Mouse (Mus musculus): ENCODE measurements around the gene Immp2l. TPM values are rescaled to one million over a fixed set of nuclear protein-coding genes. Genes with fewer than 3 reads are reported as not detected.
A peak's percentile ranks its signal among the peaks of the same experiment; 100 is the strongest.
"Not testable (repeated sequence)": the region's sequence is repeated elsewhere in the genome, so short reads cannot be mapped to it uniquely, and the experiment has no call there.

Immp2l gene
- polyA plus RNA-seq, 1 experiment from 2014 or later: 6.5 TPM

DNA sequence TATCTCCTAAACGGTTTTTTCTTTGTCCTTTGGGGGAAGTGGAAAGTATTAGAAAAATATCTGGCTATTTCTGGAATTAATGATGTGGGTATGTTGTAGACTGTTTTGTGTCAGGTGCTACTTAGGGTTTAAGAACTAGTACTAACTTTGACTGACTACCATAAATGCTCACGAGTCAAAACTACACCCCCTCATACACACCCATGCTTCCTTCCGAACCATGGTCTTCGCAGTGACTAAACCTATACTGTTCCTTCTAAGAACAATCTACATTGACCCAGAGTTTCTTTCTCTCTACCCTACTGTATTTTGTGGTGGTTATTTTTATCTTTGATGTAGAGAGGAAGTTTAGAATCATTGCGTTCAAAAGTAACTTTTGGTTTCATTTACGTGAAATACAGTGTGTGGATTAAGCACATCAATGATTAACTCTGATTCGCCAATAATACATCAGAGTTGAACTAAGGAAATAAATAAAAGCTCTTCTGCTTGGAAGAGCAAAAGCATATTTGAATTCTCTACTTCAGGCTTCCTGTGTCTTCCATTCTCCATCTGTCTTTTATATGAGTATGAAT lies 828.1 kb downstream of the Immp2l start:
- H3K4me3 ChIP-seq (ENCODE audit: low read length): no peak overlapping the region
- H3K36me3 ChIP-seq (ENCODE audit: control insufficient read depth, insufficient read depth, low read length): no peaks in the 10 kb centered on the region
- H3K27me3 ChIP-seq (replicated peaks; ENCODE audit: control insufficient read depth, insufficient read depth, low read length): no peaks in the 10 kb centered on the region
- no peak overlapping the region for H3K9ac ChIP-seq (ENCODE audit: low read depth, low read length)
- no peaks in the 10 kb centered on the region for H3K9me3 ChIP-seq (ENCODE audit: control insufficient read depth, low read length)
- no peak overlapping the region for H3K4me2 ChIP-seq (ENCODE audit: low read length)
- no peaks in the 10 kb centered on the region for H3K4me1 ChIP-seq (ENCODE audit: control insufficient read depth, insufficient read depth, low read depth, low read length)
- no peak for ATAC-seq
- 91% methylated on average over 7 of the region's 7 CpGs for WGBS
- H3K27ac ChIP-seq (ENCODE audit: low read depth, low read length): no peak overlapping the region

DNA sequence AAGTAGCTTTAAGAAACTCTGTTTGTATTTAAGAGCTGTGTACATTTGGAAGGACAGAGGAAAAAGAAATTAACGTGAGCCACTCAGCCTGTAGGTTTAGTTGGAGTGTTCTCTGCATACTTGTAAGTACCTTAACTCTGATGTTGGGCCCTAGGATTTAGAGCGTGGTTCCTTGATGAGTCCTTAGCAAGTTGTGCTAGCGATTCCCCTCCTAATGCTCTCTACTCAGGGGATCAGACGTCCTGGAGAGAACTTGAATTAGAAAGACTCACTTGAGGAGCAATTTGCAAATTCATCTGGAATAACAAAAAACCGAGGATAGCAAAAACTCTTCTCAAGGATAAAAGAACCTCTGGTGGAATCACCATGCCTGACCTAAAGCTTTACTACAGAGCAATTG lies 835.8 kb downstream of the Immp2l start:
- H3K36me3 ChIP-seq (ENCODE audit: control insufficient read depth, insufficient read depth, low read length); ATAC-seq; H3K4me2 ChIP-seq (ENCODE audit: low read length); H3K4me1 ChIP-seq (ENCODE audit: control insufficient read depth, insufficient read depth, low read depth, low read length); H3K27ac ChIP-seq (ENCODE audit: low read depth, low read length); H3K9me3 ChIP-seq (ENCODE audit: control insufficient read depth, low read length); H3K4me3 ChIP-seq (ENCODE audit: low read length); H3K9ac ChIP-seq (ENCODE audit: low read depth, low read length); H3K27me3 ChIP-seq (replicated peaks; ENCODE audit: control insufficient read depth, insufficient read depth, low read length): not testable (repeated sequence)
- 49% methylated on average over 5 of the region's 5 CpGs for whole genome bisulfite sequencing

DNA sequence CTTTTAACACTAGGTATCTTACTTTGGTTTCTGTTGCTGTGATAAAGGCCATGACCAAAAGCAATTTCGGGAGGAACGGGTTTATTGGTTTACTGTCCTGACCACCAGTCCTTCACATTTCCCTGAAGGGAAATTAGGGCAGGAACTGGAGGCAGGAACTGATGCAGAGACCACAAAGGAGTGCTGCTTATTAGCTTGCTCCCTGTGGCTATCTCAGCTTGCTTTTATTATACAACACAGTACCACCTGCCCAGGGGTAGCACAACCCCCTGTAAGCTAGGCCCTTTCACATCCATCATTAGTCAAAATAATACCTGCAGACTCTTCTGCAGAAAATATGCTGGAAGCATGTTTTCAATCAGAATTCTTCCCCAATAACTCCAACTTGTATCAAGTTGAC lies 844.4 kb downstream of the Immp2l start:
- ATAC-seq: no peak
- Histone ChIP-seq H3K4me2 (ENCODE audit: low read length) (no peak overlapping the region), H3K27me3 (replicated peaks; ENCODE audit: control insufficient read depth, insufficient read depth, low read length) (no peaks in the 10 kb centered on the region), H3K4me3 (ENCODE audit: low read length) (no peak overlapping the region), H3K27ac (ENCODE audit: low read depth, low read length) (no peak overlapping the region), H3K4me1 (ENCODE audit: control insufficient read depth, insufficient read depth, low read depth, low read length) (no peaks in the 10 kb centered on the region), H3K36me3 (ENCODE audit: control insufficient read depth, insufficient read depth, low read length) (no peaks in the 10 kb centered on the region), H3K9me3 (ENCODE audit: control insufficient read depth, low read length) (peaks cover 4% of the 10 kb centered on the region), H3K9ac (ENCODE audit: low read depth, low read length) (no peak overlapping the region)
- WGBS: 91% methylated on average over 2 of the region's 2 CpGs

DNA sequence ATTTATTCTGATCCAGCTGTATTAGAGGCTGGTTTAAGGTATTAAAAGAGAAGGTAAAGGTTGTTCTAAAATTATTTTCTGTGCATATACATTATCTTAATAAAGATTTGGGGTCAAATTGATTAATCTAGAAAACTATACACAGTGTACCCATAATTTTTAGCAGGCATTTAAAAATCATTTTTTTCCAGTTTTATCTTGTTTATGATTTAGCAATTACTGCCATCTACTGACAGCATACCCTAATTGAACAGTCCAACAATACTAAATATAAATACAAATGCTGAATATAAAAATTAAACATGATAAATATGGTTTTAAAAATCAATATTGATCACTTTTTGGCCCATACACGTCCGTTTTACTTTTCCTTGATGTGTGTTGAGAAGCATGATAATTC lies 850.1 kb downstream of the Immp2l start:
- Histone ChIP-seq H3K9ac (ENCODE audit: low read depth, low read length) (no peak overlapping the region), H3K4me1 (ENCODE audit: control insufficient read depth, insufficient read depth, low read depth, low read length) (no peaks in the 10 kb centered on the region), H3K4me2 (ENCODE audit: low read length) (no peak overlapping the region), H3K27me3 (replicated peaks; ENCODE audit: control insufficient read depth, insufficient read depth, low read length) (no peaks in the 10 kb centered on the region), H3K9me3 (ENCODE audit: control insufficient read depth, low read length) (no peaks in the 10 kb centered on the region), H3K27ac (ENCODE audit: low read depth, low read length) (no peak overlapping the region), H3K36me3 (ENCODE audit: control insufficient read depth, insufficient read depth, low read length) (no peaks in the 10 kb centered on the region), H3K4me3 (ENCODE audit: low read length) (no peak overlapping the region)
- ATAC-seq: no peak
- WGBS: 85% methylated on average over 2 of the region's 2 CpGs

DNA sequence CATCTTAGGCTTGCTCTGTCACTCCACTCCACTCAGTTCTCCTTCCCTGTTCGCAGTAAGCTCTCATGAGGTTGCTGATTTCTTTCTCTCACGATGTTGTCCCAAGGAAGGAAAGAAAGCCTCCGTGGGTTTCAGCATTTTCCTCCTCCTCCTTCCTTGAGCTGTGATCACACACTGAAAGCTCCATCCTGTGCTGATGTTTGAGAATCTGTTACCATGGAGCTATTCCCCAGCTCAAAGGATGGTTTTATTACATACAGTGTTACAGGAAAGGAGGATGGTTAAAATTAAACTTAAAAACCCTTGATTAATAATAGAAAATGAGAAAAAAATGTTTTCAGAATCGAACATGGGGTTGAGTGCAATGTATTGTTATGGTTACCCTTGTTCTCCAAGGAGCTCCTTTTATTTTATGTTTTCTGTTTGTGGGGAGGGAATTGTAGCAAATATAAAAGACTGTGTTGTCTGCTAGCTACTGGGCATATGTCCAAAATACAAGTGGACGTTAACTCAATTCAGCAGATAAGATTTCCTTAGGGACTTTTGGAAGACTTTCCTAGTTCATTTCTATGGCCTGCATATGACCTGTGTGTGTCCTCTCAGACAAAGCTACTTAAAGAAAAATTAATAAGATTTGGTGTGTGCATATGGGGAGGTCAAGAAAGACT lies 853.5 kb downstream of the Immp2l start:
- 44% methylated on average over 5 of the region's 5 CpGs for WGBS
- Histone ChIP-seq H3K9ac (ENCODE audit: low read depth, low read length) (no peak overlapping the region), H3K9me3 (ENCODE audit: control insufficient read depth, low read length) (no peaks in the 10 kb centered on the region), H3K36me3 (ENCODE audit: control insufficient read depth, insufficient read depth, low read length) (no peaks in the 10 kb centered on the region), H3K27ac (ENCODE audit: low read depth, low read length) (peak overlapping the region; percentile 54; the same call in 1 of the 2 replicates), H3K4me1 (ENCODE audit: control insufficient read depth, insufficient read depth, low read depth, low read length) (no peaks in the 10 kb centered on the region), H3K4me2 (ENCODE audit: low read length) (no peak overlapping the region), H3K4me3 (ENCODE audit: low read length) (no peak overlapping the region), H3K27me3 (replicated peaks; ENCODE audit: control insufficient read depth, insufficient read depth, low read length) (no peaks in the 10 kb centered on the region)
- ATAC-seq: peak; percentile 63; the same call in 1 of the 2 replicates

DNA sequence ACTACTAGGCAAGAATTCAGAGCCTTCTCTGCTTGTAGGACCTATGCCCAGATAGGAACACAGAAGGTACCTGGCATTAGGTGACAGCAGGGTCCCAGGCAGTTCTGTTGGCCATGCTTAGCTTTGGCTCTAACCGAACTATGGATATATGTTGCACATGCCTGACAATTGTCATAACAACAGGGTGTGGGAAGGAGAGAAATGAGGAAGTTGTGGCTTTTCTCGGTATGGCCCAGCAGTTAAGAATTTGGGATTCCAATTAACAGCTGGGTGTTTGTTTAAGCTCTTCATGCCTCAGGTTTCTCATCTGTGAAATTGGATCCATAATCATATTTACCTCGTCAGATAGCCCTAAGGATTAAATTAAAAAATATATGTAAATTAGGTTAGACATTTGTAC lies 854.6 kb downstream of the Immp2l start:
- Histone ChIP-seq H3K9ac (ENCODE audit: low read depth, low read length) (no peak overlapping the region), H3K4me3 (ENCODE audit: low read length) (no peak overlapping the region), H3K4me2 (ENCODE audit: low read length) (no peak overlapping the region), H3K27me3 (replicated peaks; ENCODE audit: control insufficient read depth, insufficient read depth, low read length) (no peaks in the 10 kb centered on the region), H3K4me1 (ENCODE audit: control insufficient read depth, insufficient read depth, low read depth, low read length) (no peaks in the 10 kb centered on the region), H3K9me3 (ENCODE audit: control insufficient read depth, low read length) (no peaks in the 10 kb centered on the region), H3K27ac (ENCODE audit: low read depth, low read length) (no peak overlapping the region), H3K36me3 (ENCODE audit: control insufficient read depth, insufficient read depth, low read length) (no peaks in the 10 kb centered on the region)
- WGBS: 73% methylated on average over 3 of the region's 3 CpGs
- no peak for ATAC-seq

DNA sequence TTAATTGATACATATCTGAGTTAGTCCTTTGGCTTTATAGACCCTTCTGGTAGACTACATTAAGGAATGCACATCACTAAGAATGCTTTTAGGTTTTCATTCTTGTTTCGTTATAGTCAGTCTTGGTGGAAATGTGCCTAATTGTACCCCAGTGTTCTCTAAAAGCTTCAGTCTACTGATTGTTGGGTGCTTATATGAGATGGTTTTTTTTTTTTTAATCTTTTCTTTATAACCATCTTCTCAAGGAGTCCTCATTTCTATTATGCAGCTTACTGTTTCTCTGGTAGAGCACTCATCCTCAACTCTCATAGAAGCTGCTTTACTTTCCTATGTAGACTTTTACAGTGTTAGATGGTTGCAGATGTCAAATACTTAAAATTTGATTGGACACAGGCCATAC lies 855.1 kb downstream of the Immp2l start:
- WGBS: 90% methylated on average over 1 of the region's 1 CpGs

DNA sequence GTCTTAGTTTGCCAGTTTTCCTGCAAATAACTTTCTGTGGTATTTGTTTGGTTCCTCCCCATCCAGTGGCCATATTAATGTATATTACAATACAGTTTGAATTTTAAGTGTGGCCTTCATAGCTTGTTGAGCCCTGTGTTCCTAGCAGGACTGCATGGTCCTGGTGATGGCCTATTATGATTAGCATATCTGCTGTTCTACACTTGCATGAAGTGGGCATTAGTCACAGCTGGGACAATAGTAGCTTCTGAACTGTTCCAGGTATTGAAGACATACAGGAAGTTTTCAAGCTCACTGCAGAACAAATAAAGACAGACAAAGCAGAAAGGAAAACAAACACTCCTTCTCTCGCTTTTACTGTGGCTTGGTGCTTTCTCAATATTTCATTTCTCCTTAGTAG lies 855.5 kb downstream of the Immp2l start:
- no peak overlapping the region for H3K9ac ChIP-seq (ENCODE audit: low read depth, low read length)
- no peak overlapping the region for H3K4me3 ChIP-seq (ENCODE audit: low read length)
- no peaks in the 10 kb centered on the region for H3K36me3 ChIP-seq (ENCODE audit: control insufficient read depth, insufficient read depth, low read length)
- H3K27me3 ChIP-seq (replicated peaks; ENCODE audit: control insufficient read depth, insufficient read depth, low read length): no peaks in the 10 kb centered on the region
- H3K9me3 ChIP-seq (ENCODE audit: control insufficient read depth, low read length): no peaks in the 10 kb centered on the region
- no peaks in the 10 kb centered on the region for H3K4me1 ChIP-seq (ENCODE audit: control insufficient read depth, insufficient read depth, low read depth, low read length)
- 81% methylated on average over 1 of the region's 1 CpGs for WGBS
- no peak overlapping the region for H3K4me2 ChIP-seq (ENCODE audit: low read length)
- no peak overlapping the region for H3K27ac ChIP-seq (ENCODE audit: low read depth, low read length)
- ATAC-seq: no peak

More for the DNA sequence above, 855.1 kb downstream of the Immp2l start:
- no peaks in the 10 kb centered on the region for H3K9me3 ChIP-seq (ENCODE audit: control insufficient read depth, low read length)
- H3K27me3 ChIP-seq (replicated peaks; ENCODE audit: control insufficient read depth, insufficient read depth, low read length): no peaks in the 10 kb centered on the region
- H3K4me3 ChIP-seq (ENCODE audit: low read length): no peak overlapping the region
- no peak overlapping the region for H3K9ac ChIP-seq (ENCODE audit: low read depth, low read length)
- H3K27ac ChIP-seq (ENCODE audit: low read depth, low read length): no peak overlapping the region
- no peaks in the 10 kb centered on the region for H3K4me1 ChIP-seq (ENCODE audit: control insufficient read depth, insufficient read depth, low read depth, low read length)
- no peak for ATAC-seq
- no peak overlapping the region for H3K4me2 ChIP-seq (ENCODE audit: low read length)
- H3K36me3 ChIP-seq (ENCODE audit: control insufficient read depth, insufficient read depth, low read length): no peaks in the 10 kb centered on the region

DNA sequence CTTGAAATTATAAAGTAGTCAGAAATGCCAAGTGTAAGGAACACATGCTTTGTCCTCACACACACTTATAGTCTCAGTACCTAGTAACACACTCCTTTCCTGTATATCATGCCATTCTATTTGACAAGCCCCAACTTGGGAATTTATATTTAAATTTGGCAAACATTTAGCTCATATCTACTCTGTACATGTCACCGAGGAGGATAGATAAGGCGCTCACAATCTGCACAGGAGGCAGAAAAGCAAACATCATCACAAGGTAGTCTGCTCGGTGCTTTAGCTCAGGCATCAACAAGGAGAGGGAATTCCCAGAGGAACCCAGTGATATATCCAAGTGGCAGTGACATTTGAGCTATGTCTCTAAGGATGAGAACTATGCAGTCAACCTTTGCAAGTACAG lies 856.9 kb downstream of the Immp2l start:
- no peaks in the 10 kb centered on the region for H3K36me3 ChIP-seq (ENCODE audit: control insufficient read depth, insufficient read depth, low read length)
- H3K4me2 ChIP-seq (ENCODE audit: low read length): no peak overlapping the region
- no peak for ATAC-seq
- no peak overlapping the region for H3K4me3 ChIP-seq (ENCODE audit: low read length)
- no peaks in the 10 kb centered on the region for H3K27me3 ChIP-seq (replicated peaks; ENCODE audit: control insufficient read depth, insufficient read depth, low read length)
- H3K9me3 ChIP-seq (ENCODE audit: control insufficient read depth, low read length): no peaks in the 10 kb centered on the region
- no peaks in the 10 kb centered on the region for H3K4me1 ChIP-seq (ENCODE audit: control insufficient read depth, insufficient read depth, low read depth, low read length)
- H3K27ac ChIP-seq (ENCODE audit: low read depth, low read length): no peak overlapping the region
- 92% methylated on average over 3 of the region's 3 CpGs for WGBS
- no peak overlapping the region for H3K9ac ChIP-seq (ENCODE audit: low read depth, low read length)
